Mouse (Mus musculus): Measurements from ENCODE around the gene Npm1.

GRCm38 (mm10) chr11:33170489-33170888, 7.5 kb upstream of the Npm1 start:
- TF ChIP-seq CHD2 (IDR thresholded peaks at IDR 0.05; ENCODE audit: low read depth, low read length): no peak
- TF ChIP-seq HCFC1 (IDR thresholded peaks at IDR 0.05; ENCODE audit: borderline replicate concordance, insufficient read depth, low read length): no peak
- TF ChIP-seq ZC3H11A (IDR thresholded peaks at IDR 0.05; ENCODE audit: borderline replicate concordance, low read depth, low read length): peak; percentile 80; the same call in 1 of the 2 replicates
- TF ChIP-seq MAFK (IDR thresholded peaks at IDR 0.05; ENCODE audit: insufficient read depth, low read depth, low read length): no peak

All from ES-E14 (cell line).